Mouse (Mus musculus) thymus, adult 2 months (tissue): ENCODE results near the gene Cfap206. TPM values are rescaled to one million over a fixed set of nuclear protein-coding genes. Genes with fewer than 3 reads are reported as not detected.
"Not testable (repeated sequence)": the region's sequence is repeated elsewhere in the genome, so short reads cannot be mapped to it uniquely, and the experiment has no call there.

ENCODE experiments used
- DNase-seq: peaks from one replicate; pipeline ENCODE4 v3.0.0; 2021
- H3K27ac ChIP-seq: fragments of 200-500 bp; 2 replicates; pipeline ENCODE4 v1.5.1; 2012; ENCODE audit warnings: low read length, control low read depth; ENCODE audit not compliant: control insufficient read depth, insufficient read depth
- H3K27me3 ChIP-seq: fragments of 200-500 bp; 2 replicates; pipeline ENCODE4 v1.6.1; 2012; ENCODE audit warnings: mild to moderate bottlenecking, low read length, moderate library complexity, mixed read lengths; ENCODE audit not compliant: control insufficient read depth, insufficient read depth
- H3K36me3 ChIP-seq: fragments of 200-500 bp; 2 replicates; pipeline ENCODE4 v1.6.1; 2012; ENCODE audit warnings: mild to moderate bottlenecking, low read length, moderate library complexity; ENCODE audit not compliant: control insufficient read depth, insufficient read depth
- H3K4me1 ChIP-seq: fragments of 200-500 bp; replicated peaks from 2 replicates; pipeline ENCODE4 v1.6.1; 2012; ENCODE audit warnings: low read length; ENCODE audit not compliant: control insufficient read depth, insufficient read depth
- H3K4me3 ChIP-seq: fragments of 200-500 bp; 2 replicates; pipeline ENCODE4 v1.5.1; 2012; ENCODE audit warnings: mild to moderate bottlenecking, low read length, control low read depth, moderate library complexity; ENCODE audit not compliant: control insufficient read depth, insufficient read depth
- CTCF ChIP-seq: fragments of 200-500 bp; IDR thresholded peaks from 2 replicates; pipeline ENCODE4 v1.5.1; 2012; ENCODE audit warnings: mild to moderate bottlenecking, control low read depth, low read length, moderate library complexity, borderline replicate concordance; ENCODE audit not compliant: control insufficient read depth, poor library complexity, insufficient read depth; ENCODE audit errors: extremely low read depth
- POLR2A ChIP-seq: fragments of 200-500 bp; IDR thresholded peaks from 2 replicates; pipeline ENCODE4 v1.6.1; 2012; ENCODE audit warnings: mild to moderate bottlenecking, low read length, control low read depth, moderate library complexity; ENCODE audit not compliant: control insufficient read depth, poor library complexity, insufficient read depth; ENCODE audit errors: extremely low read depth
- WGBS: fragments of 180-500 bp; shearing (Covaris S2); methylation state at CpG from one replicate; pipeline ENCODE4 v1.1.7; 2018; 5-methylcytosine and 5-hydroxymethylcytosine counted together
- polyA plus RNA-seq: library from polyadenylated mRNA; depleted of rRNA; stranded (reverse); fragments of >200 nt; gene quantifications from 2 replicates; pipeline ENCODE4 v1.2.3, GENCODE M21; 2012; rRNA removed

The Cfap206 gene
- 0.15 and 0.31 TPM in 2 replicates for polyA plus RNA-seq

GRCm38 (mm10) chr4:34729851-34730341, at the start of gene Cfap206:
Cfap206 (minus strand) TSS chr4:34730206.
- no peak for TF ChIP-seq POLR2A
- no peak for TF ChIP-seq CTCF
- no peaks in the 10 kb centered on the region for H3K36me3 ChIP-seq
- H3K27me3 ChIP-seq = peaks cover 4% of the 10 kb centered on the region; the same call in 1 of the 2 replicates
- DNase-seq = peak; percentile 24
- H3K27ac ChIP-seq = no peak within 1 kb of the TSS
- H3K4me3 ChIP-seq = no peak within 1 kb of the TSS
- H3K4me1 ChIP-seq = peaks cover 3% of the 10 kb centered on the region; the same call in 1 of the 2 replicates
- 2% methylated on average over 38 of the region's 38 CpGs for WGBS

GRCm38 (mm10) chr4:34777677-34778527, 47.9 kb upstream of the Cfap206 start, which contains the start of gene Smim8:
Smim8 (minus strand) TSS chr4:34778423.
- Histone ChIP-seq H3K27ac (peak within 1 kb of the TSS; percentile 30), H3K36me3 (no peaks in the 10 kb centered on the region), H3K27me3 (no peaks in the 10 kb centered on the region), H3K4me3 (peak within 1 kb of the TSS; percentile 86), H3K4me1 (peaks cover 2% of the 10 kb centered on the region)
- TF ChIP-seq POLR2A (peak; percentile 87), CTCF (peak; percentile 97)
- DNase-seq = peak; percentile 90
- WGBS = 5% methylated on average over 40 of the region's 40 CpGs

GRCm38 (mm10) chr4:34771652-34772371, 41.8 kb upstream of the Cfap206 start:
- no peak for DNase-seq
- Histone ChIP-seq H3K36me3 (peaks cover 15% of the 10 kb centered on the region), H3K27me3 (no peaks in the 10 kb centered on the region), H3K4me1 (no peaks in the 10 kb centered on the region), H3K27ac (no peak overlapping the region), H3K4me3 (no peak overlapping the region)
- TF ChIP-seq CTCF (no peak), POLR2A (no peak)
- 88% methylated on average over 8 of the region's 8 CpGs for WGBS

DNA sequence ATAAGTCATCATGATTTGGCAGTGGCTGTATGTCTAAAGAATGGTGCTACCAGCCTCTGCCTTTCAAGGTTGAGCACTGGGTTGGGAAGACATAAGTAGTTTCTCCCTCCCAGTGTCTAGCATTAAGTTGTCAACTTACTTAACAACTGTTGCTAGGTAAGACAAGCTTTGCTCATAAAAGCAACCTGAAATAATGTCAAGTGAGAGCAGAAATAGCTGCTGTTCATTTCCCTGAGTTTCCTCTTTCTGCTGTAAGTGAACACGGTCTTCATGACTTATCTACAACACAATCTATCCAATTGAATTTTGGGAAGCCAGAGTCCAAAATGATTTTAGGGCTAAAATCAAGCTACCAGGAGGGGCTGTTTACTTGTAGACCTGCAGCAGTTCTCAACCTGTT, 26.2 kb upstream of the Cfap206 start, which contains the start of gene Gm136:
Gene Gm136 (minus strand): TSS at position 101 of the 400 bp plus-strand sequence.
- Histone ChIP-seq H3K27me3 (no peaks in the 10 kb centered on the region), H3K27ac (no peak within 1 kb of the TSS), H3K4me1 (no peaks in the 10 kb centered on the region), H3K36me3 (no peaks in the 10 kb centered on the region), H3K4me3 (no peak within 1 kb of the TSS)
- WGBS = 28% methylated on average over 1 of the region's 1 CpGs
- TF ChIP-seq POLR2A (no peak), CTCF (no peak)
- no peak for DNase-seq

GRCm38 (mm10) chr4:34749236-34749635, 19.2 kb upstream of the Cfap206 start:
- TF ChIP-seq CTCF (no peak), POLR2A (no peak)
- no peaks in the 10 kb centered on the region for H3K27me3 ChIP-seq
- no peaks in the 10 kb centered on the region for H3K4me1 ChIP-seq
- no peak overlapping the region for H3K4me3 ChIP-seq
- DNase-seq = no peak
- H3K27ac ChIP-seq = no peak overlapping the region
- WGBS = 71% methylated on average over 6 of the region's 6 CpGs
- H3K36me3 ChIP-seq = no peaks in the 10 kb centered on the region

DNA sequence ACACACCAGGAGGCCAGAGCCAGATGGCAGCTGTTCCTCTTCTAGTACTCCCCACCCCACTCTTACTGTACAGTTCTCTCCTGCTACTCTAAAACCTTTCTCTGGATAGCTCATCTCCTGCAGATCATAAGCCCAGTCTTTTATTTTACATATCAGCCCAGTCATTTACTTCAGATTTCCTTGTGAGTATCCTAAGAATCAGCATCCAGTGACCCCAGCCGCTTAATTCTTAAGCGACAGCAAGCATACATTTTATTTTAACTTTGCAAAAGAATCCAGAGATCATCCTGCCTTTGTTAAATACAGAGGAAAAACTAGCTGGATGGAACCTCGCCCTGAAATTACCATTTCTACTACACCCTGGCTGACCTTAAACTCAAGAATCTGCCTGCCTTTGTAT, 4.5 kb upstream of the Cfap206 start:
- 93% methylated on average over 3 of the region's 3 CpGs for WGBS
- no peak for DNase-seq
- peaks cover 4% of the 10 kb centered on the region; the same call in 1 of the 2 replicates for H3K27me3 ChIP-seq

GRCm38 (mm10) chr4:34733415-34733814, 3.4 kb upstream of the Cfap206 start:
- not testable (repeated sequence) for DNase-seq, H3K4me3 ChIP-seq, H3K27me3 ChIP-seq, H3K36me3 ChIP-seq, H3K27ac ChIP-seq, H3K4me1 ChIP-seq
- WGBS = 22% methylated on average over 2 of the region's 2 CpGs

More for the DNA sequence above, 4.5 kb upstream of the Cfap206 start:
- Histone ChIP-seq H3K4me1 (peaks cover 3% of the 10 kb centered on the region; the same call in 1 of the 2 replicates), H3K27ac (no peak overlapping the region), H3K4me3 (no peak overlapping the region), H3K36me3 (no peaks in the 10 kb centered on the region)
- no peak for TF ChIP-seq POLR2A

DNA sequence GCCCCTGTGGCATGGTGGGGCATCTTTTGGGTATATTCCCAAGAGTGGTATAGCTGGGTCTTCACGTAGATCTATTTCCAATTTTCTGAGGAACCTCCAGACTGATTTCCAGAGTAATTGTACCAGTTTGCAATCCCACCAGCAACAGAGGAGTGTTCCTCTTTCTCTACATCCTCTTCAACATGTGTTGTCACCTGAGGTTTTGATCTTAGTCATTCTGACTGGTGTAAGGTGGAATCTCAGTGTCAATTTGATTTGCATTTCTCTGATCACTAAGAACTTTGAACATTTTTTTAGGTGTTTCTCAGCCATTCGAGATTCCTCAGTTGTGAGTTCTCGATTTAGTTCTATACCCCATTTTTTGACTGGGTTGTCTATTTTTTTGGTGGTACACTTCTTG, 4.3 kb downstream of the Cfap206 start:
- 93% methylated on average over 3 of the region's 3 CpGs for WGBS
- H3K36me3 ChIP-seq, H3K27me3 ChIP-seq, H3K4me1 ChIP-seq, DNase-seq, H3K27ac ChIP-seq, H3K4me3 ChIP-seq: not testable (repeated sequence)
